In genomic region chr3:52927361-52927841, GRCm38 (mm10) we compare ENCODE assay signal across 14 mouse cellular contexts.
DNase-seq lines count a peak whose midpoint lies in the region; ATAC-seq and TF ChIP-seq lines count a peak whose summit lies in the region.
"Had no signal": no experiment of that assay in that cellular context is flagged by ENCODE, and none has a peak within 500 bp of the region (broad histone marks: within the 10 kb centered on the region; RNA-seq: fewer than 3 reads in every experiment).

No protein-coding gene starts in this region.

- no peak overlapping the region for H3K4me3 ChIP-seq in forebrain, embryonic 10.5 days
- no peak overlapping the region for H3K4me3 ChIP-seq in forebrain, embryonic 13.5 days
- no peak overlapping the region for H3K4me3 ChIP-seq in lung, postnatal 0 days (ENCODE audit: low read depth, low read length)
- no peak overlapping the region for H3K4me3 ChIP-seq in kidney, embryonic 14.5 days (ENCODE audit: low read length)
- H3K4me3 ChIP-seq: intestine, embryonic 15.5 days; limb, embryonic 15.5 days; midbrain, embryonic 12.5 days had no signal

- no peaks in the 10 kb centered on the region for H3K27me3 ChIP-seq in forebrain, embryonic 10.5 days (ENCODE audit: poor library complexity, severe bottlenecking)
- H3K27me3 ChIP-seq in forebrain, embryonic 13.5 days: no peaks in the 10 kb centered on the region
- H3K27me3 ChIP-seq in lung, postnatal 0 days (replicated peaks; ENCODE audit: insufficient read depth, low read length): no peaks in the 10 kb centered on the region
- H3K27me3 ChIP-seq in splenic B cell, adult 2 months (ENCODE audit: control insufficient read depth, insufficient read depth, low read length, poor library complexity, severe bottlenecking): no peaks in the 10 kb centered on the region
- H3K27me3 ChIP-seq in kidney, embryonic 14.5 days (ENCODE audit: control insufficient read depth, insufficient read depth, low read length): no peaks in the 10 kb centered on the region
- H3K27me3 ChIP-seq: intestine, embryonic 15.5 days; limb, embryonic 15.5 days; Patski had no signal

- DNase-seq in forebrain, embryonic 10.5 days (ENCODE audit: extremely low spot score, low spot score): peak; percentile 16
- peak; percentile 6 for DNase-seq in brain, adult 2 months (ENCODE audit: low read depth, low spot score)
- peak; percentile 64 for DNase-seq in lung, postnatal 0 days (ENCODE audit: low spot score)
- peak; percentile 66 for DNase-seq in splenic B cell, adult 2 months (ENCODE audit: low read depth, low spot score)
- no peak for DNase-seq in ovary, postnatal 36 days (ENCODE audit: low spot score)
- DNase-seq: cerebellum, postnatal 25 days; gastrocnemius, postnatal 14 days had no signal

- no peak overlapping the region for H3K9ac ChIP-seq in forebrain, embryonic 13.5 days
- no peak overlapping the region for H3K9ac ChIP-seq in lung, postnatal 0 days (replicated peaks; ENCODE audit: low read depth)
- H3K9ac ChIP-seq in kidney, embryonic 14.5 days (ENCODE audit: low read depth, low read length): no peak overlapping the region
- H3K9ac ChIP-seq: intestine, embryonic 15.5 days; limb, embryonic 15.5 days; midbrain, embryonic 12.5 days had no signal

- WGBS in forebrain, embryonic 10.5 days: 81% methylated on average over 12 of the region's 12 CpGs
- 79% methylated on average over 12 of the region's 12 CpGs for WGBS in forebrain, embryonic 13.5 days
- WGBS in lung, postnatal 0 days: 41% methylated on average over 12 of the region's 12 CpGs
- 63% methylated on average over 12 of the region's 12 CpGs for WGBS in kidney, embryonic 14.5 days

- H3K9me3 ChIP-seq in forebrain, embryonic 10.5 days: no peaks in the 10 kb centered on the region
- H3K9me3 ChIP-seq in forebrain, embryonic 13.5 days (replicated peaks): no peaks in the 10 kb centered on the region
- no peaks in the 10 kb centered on the region for H3K9me3 ChIP-seq in lung, postnatal 0 days (ENCODE audit: low read length)
- peaks cover 2% of the 10 kb centered on the region; the same call in 1 of the 2 replicates for H3K9me3 ChIP-seq in kidney, embryonic 14.5 days (ENCODE audit: control insufficient read depth, low read length)
- H3K9me3 ChIP-seq: intestine, embryonic 15.5 days; limb, embryonic 15.5 days; midbrain, embryonic 12.5 days had no signal

- ATAC-seq in forebrain, embryonic 13.5 days: no peak
- ATAC-seq in lung, postnatal 0 days: peak; percentile 90
- no peak for ATAC-seq in cerebellum, adult (ENCODE audit: insufficient number of reproducible peaks, low FRiP score, low TSS enrichment)
- ATAC-seq in kidney, embryonic 14.5 days (ENCODE audit: low FRiP score, low TSS enrichment): no peak
- ATAC-seq: intestine, embryonic 15.5 days; Patski had no signal

- TF ChIP-seq CTCF in lung, postnatal 0 days (IDR thresholded peaks at IDR 0.05): peak; percentile 13; the same call in 1 of the 2 replicates

- H3K27ac ChIP-seq in forebrain, embryonic 10.5 days: no peak overlapping the region
- no peak overlapping the region for H3K27ac ChIP-seq in forebrain, embryonic 13.5 days
- H3K27ac ChIP-seq in lung, postnatal 0 days (ENCODE audit: low read length): no peak overlapping the region
- no peak overlapping the region for H3K27ac ChIP-seq in kidney, embryonic 14.5 days (ENCODE audit: low read depth, low read length)
- H3K27ac ChIP-seq: intestine, embryonic 15.5 days; limb, embryonic 15.5 days; midbrain, embryonic 12.5 days had no signal

- no peaks in the 10 kb centered on the region for H3K36me3 ChIP-seq in forebrain, embryonic 10.5 days (replicated peaks)
- no peaks in the 10 kb centered on the region for H3K36me3 ChIP-seq in forebrain, embryonic 13.5 days (ENCODE audit: poor library complexity, severe bottlenecking)
- H3K36me3 ChIP-seq in lung, postnatal 0 days (ENCODE audit: insufficient read depth, low read length): no peaks in the 10 kb centered on the region
- no peaks in the 10 kb centered on the region for H3K36me3 ChIP-seq in splenic B cell, adult 2 months (ENCODE audit: control insufficient read depth, insufficient read depth, low read length, poor library complexity, severe bottlenecking)
- H3K36me3 ChIP-seq in kidney, embryonic 14.5 days (ENCODE audit: control insufficient read depth, insufficient read depth, low read length): no peaks in the 10 kb centered on the region
- H3K36me3 ChIP-seq: intestine, embryonic 15.5 days; limb, embryonic 15.5 days; midbrain, embryonic 12.5 days had no signal

- peak; percentile 91 for TF ChIP-seq EP300 in lung, postnatal 0 days (IDR thresholded peaks at IDR 0.05)

- H3K4me2 ChIP-seq in forebrain, embryonic 13.5 days: no peak overlapping the region
- no peak overlapping the region for H3K4me2 ChIP-seq in lung, postnatal 0 days (replicated peaks; ENCODE audit: low read depth, low read length)
- no peak overlapping the region for H3K4me2 ChIP-seq in kidney, embryonic 14.5 days (replicated peaks; ENCODE audit: low read depth, low read length)
- H3K4me2 ChIP-seq: intestine, embryonic 15.5 days; limb, embryonic 15.5 days; midbrain, embryonic 12.5 days had no signal

- H3K4me1 ChIP-seq in forebrain, embryonic 10.5 days: peaks cover 24% of the 10 kb centered on the region
- H3K4me1 ChIP-seq in forebrain, embryonic 13.5 days: 0 out of 2 replicates have a peak, but pooled peaks cover 3% of the 10 kb centered on the region
- no peaks in the 10 kb centered on the region for H3K4me1 ChIP-seq in lung, postnatal 0 days (ENCODE audit: insufficient read depth, low read depth, low read length)
- no peaks in the 10 kb centered on the region for H3K4me1 ChIP-seq in kidney, embryonic 14.5 days (ENCODE audit: control insufficient read depth, insufficient read depth, low read length)
- H3K4me1 ChIP-seq: intestine, embryonic 15.5 days; limb, embryonic 15.5 days had no signal
